Mouse (Mus musculus): Measurements from ENCODE around the gene Iqgap3. TPM values are rescaled to one million over a fixed set of nuclear protein-coding genes. Genes with fewer than 3 reads are reported as not detected.

The Iqgap3 gene
- total RNA-seq, 2 experiments from 2014 or later = 0.91 to 1.2 TPM

DNA sequence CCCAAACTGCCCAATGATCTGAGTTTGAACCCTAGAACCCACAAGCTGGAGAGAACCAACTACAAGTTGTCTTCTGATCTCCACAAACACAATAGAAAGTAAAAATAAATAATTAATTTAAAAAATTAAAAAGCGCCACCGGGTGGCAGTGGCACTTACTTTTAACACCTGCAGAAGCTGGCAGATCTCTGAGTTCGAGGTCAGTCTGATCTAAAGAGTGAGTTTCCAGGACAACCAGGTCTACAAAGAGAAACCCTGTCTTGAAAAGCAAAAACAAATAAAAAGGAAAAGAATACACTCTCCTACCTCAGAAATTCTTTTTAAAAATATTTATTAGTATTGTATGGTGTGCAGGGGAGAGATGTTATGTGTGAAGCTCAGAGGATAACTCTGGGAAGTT is 56.0 kb downstream of the Iqgap3 start:
- peak in 1 of 2 experiments; percentile 24 for DNase-seq (ENCODE audit: low spot score in 2 of 2)

DNA sequence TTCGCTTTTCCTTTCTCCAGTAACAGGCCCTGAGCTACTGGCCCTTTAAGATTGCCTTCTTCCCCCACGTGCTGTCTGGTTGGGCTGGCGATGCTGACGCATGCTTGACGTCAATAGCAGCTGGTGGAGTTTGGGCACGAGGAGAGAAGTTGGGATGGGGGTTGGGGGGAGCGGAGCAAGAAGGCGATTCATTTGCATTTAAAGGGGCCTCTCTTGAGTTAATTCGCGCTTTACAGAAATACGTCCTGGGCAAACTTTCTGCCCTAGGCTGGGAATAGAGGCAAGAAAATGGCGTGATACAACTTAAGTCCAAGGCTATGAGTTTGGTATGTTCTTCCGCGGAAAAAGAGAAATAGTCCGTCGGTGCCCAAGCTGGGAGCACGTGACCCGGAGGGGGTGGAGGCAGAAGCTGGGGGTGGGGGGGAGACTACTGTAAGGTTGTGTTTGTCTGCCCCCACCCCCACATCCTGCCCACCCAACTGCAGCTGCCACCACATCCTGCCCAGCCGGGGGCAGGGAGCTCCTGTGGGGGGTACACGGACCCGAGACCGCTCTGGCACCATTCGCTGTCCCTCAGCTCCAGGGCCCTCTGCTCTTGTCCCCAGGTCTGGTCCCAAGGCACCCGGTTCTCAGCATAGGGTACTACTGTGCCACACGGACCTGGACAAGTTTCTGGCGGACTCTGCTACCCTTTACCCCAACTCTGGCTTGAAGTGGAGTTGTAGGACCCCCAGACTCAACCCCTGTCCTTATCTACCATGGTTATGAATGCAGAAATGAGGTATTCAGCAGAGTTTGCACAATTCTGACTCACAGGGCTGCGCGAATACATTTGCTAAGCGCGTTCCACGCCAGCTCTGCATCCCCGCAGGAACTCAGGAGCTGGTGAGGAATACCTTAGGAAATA is 56.8 kb downstream of the Iqgap3 start:
- DNase-seq (ENCODE audit: low spot score in 2 of 2) = peak; percentile 93 to 98

DNA sequence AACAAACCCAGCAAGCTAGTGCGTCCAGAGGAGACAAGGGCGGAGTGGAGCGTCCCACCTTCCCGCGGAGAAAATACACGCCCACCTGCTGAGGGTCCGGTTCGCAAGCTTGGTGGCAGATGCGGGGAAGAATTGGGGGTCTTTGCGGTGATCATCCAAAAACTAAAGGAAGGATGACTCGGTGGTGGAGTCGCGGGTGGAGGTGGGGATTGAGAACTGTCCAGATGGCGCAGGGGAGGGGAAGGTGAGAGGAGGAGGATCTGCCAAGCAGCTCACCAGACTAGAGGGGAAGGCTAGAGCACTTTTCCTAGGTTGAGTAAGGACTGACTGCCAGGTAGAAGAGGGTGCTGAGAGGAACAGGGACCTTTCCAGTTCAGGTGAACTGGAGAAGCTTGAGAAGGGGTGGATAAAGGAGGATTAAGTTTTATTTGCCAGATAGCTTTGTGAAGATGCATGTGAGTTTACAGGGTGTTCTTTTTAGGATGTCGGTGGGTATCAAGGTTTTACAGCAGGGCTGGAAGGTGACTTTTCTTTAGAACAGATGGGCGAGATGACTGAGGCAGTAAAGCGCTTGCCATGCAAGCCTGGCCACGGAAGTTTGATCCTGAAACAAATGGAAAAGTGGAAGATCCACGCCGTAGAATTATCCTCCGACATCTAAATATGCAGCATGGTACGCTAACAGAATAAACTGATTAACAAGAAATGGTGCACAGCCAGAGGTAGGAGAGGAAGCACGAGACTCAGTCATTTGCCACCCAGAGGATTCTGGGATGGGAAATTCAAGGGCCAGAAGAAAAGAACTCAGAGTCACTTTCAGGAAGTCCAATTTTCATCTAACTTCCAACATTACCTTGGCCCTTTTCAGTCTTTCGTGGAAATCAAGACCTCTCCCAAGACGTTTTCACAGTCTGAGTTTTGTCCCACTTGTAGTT is 57.7 kb downstream of the Iqgap3 start:
- DNase-seq (ENCODE audit: low spot score in 2 of 2) = no peak

DNA sequence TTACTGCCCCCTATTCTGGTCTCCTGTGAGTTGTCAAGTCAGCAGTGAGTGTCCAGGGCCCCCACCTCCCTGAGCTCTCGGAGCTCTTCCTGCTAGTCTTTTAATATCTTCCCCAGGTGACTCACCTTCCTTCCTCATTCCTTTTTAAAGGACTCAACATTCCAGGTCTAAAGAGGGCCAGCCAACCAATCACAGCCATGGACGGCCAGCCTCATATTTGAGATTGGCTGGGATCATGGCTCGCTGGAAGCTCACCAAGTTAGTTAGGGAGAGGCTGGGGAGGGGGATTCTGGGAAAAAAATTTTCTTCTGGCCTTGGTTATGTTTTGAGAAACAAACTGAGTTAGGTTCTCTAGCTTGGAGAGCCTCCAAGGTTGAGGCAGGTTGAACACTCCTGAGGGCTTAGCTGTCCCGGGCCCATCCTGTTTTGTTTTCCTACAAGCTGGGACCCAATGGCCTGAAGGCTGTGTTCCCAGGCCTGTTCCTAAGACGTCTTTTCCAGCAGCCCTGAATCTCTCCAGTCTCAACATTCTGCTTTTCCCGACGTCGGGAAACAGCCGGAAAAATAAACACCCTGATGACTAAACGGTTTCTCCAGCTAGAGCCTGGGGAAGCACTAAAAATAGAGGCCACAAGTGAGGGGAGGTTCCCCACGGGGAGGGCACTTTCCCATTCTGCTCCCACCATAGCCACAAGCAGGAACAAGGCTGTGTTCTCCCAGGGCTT is 58.6 kb downstream of the Iqgap3 start:
- no peak for DNase-seq (ENCODE audit: low spot score in 2 of 2)

DNA sequence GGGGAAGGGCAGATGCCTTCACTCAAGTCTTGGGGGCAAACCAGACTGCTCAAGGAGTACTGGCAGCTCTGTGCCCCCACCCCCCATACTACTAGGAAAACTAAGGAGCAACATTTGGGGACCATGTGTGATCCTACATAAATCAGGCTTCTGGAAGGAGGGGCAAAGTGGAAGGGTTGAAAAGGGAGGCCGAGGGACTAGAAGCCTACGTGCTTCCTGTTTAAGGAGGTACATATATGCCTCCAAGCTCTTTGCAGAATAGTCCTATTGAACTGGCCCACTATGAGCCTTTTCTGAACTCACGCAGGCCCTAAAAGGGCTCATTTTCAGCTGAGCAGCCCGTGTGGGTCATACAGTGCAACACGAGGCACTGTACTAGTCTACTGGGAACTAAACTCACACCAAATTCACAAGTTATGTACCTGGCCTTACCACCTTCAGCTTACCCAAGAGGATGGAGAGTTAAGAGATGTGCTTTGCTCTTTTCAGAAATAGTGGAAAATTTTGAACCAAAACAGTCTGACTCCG is 59.2 kb downstream of the Iqgap3 start:
- DNase-seq (ENCODE audit: low spot score in 2 of 2) = no peak

DNA sequence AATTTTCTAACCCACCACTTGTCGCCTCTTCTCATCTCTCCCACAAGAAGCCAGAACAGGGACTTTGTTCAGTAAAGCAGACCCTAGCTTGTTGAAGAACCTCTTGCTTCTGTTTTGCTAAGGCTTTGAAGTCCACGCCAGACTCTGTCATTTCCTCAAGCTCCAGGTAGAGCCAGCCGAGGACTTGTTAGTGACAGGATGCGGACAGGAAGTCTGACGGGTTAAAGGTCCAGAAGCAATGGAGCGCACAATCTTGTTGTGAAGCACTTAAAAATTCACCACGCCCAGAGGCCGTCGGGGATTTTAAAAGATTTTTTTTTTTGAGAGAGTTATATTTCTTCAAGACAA is 59.6 kb downstream of the Iqgap3 start:
- no peak for DNase-seq (ENCODE audit: low spot score in 2 of 2)

DNA sequence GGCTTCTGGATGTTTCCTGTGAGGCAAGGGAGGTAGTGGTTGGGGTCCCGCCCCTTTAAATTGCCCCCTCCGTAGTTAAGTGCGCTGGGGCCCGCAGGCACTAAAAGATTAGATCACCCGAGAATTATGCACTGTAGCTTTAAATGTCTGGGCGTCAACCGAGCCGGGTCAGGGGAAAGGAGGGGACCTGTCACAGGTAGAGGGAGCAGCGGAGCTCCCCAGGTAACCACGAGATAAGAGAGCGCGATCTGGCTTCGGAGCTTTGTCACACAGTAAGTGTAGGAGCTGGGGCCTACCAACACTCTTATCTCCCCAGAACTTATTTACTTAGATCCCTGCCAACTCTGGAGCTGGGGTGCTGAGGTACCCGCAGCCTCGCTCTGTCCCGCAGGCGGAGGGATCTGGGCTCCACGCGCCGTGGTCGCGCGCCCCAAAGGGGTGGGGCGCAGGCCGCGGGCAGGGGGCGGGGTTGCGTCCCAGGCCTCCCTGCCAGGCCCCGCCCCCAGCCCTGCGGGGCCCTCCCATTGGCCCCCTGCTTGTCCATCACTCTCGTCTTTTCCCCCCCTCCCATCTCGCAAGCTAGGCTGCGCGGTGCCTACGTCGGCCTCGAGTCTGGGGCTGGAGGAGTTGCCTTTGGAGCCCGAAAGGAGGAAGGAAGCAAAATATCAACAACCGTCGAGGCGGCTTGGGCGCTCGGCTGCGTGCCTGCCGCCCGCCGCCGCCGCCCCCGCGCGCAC is 60.2 kb downstream of the Iqgap3 start, which contains the start of gene Mef2d:
Mef2d (plus strand) TSS at position 586 of the 737 bp plus-strand sequence.
- peak; percentile 91 to 96 for DNase-seq (ENCODE audit: low spot score in 2 of 2)

DNA sequence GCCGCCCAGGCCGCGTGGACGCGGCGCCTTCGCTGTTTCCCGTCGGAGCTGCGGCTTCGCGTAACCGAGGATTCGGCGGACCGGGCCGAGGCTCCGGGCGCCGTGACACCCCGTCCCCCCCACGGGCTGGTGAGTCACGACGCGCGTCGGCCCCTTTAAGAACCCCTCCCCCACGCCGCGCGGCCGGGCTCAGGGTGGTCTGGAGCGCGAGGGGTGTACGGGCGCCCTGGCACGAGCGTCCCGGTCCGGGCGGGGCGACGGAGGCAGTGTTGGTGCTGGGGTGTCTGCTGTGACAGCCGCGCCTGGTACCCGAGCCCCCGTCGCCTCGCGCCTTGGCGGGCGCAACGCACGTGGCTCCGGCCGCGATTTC is 60.8 kb downstream of the Iqgap3 start:
- peak in 1 of 2 experiments; percentile 68 for DNase-seq (ENCODE audit: low spot score in 2 of 2)

DNA sequence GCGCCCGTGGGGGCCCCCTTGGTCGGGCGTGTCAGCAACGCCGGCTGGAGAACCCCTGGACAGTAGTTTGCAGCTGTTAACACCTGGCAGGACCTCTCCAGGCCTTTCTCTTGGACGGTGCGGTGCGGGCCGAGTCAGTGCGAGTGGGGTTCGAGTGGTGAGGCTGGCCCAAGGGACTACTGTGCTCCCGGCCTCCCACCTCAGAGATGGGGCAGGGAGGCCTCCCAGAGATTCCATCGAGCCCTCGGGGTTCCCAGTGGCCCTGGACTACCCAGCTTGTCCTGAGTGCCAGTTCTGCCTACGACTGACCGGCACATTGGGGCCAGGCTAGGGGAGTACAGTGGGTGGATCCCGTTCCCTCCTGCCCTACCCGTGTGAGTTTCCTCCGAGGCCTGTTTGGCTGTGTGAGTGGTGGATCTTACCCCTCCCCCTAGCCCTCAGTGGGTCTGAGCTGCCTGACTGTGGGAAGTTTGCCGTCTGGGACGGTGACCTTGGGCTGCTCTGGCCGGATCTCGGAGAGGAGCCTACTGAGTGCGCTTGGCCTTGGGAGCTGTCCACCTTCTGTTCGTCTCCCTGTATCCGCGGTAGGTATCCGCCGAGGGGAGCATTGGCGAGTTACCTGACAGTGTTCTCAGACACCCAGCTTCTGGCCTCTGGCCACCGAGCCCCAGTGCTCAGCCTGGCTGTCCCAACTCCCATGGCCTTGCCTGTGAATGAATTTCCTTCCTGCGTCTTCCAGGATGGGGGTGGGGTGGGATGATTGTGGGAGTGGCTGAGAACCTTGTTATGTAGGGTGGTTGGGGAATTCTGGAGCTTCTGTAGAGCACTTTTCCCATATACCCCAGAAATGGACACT is 61.4 kb downstream of the Iqgap3 start:
- DNase-seq (ENCODE audit: low spot score in 2 of 2) = no peak

DNA sequence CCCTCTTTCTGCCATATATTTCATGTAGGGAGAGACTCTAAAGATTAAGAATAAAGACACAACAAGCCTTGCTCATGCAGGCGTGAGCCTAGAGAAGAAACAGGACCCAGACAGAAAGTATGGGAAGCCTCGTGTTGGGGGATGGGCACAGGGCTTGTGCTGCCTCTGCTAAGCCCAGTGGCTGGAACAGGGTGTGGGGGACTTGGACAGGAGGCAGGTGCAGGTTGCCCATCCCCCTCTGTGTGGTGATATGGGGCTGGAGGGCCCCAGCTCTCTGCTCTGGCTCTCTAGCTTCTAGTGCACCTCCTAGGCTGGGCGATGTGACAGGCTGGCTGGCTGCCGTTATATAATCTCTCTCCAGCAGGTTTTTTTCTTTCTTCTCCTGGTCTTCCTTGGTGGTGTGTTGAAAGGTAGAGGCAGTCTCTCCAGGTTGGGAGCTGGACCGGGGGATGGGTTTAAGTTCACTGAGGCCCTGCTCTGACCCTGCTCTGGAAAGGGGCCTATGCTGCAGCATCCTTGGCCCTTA is 62.3 kb downstream of the Iqgap3 start:
- DNase-seq (ENCODE audit: low spot score in 2 of 2) = no peak

DNA sequence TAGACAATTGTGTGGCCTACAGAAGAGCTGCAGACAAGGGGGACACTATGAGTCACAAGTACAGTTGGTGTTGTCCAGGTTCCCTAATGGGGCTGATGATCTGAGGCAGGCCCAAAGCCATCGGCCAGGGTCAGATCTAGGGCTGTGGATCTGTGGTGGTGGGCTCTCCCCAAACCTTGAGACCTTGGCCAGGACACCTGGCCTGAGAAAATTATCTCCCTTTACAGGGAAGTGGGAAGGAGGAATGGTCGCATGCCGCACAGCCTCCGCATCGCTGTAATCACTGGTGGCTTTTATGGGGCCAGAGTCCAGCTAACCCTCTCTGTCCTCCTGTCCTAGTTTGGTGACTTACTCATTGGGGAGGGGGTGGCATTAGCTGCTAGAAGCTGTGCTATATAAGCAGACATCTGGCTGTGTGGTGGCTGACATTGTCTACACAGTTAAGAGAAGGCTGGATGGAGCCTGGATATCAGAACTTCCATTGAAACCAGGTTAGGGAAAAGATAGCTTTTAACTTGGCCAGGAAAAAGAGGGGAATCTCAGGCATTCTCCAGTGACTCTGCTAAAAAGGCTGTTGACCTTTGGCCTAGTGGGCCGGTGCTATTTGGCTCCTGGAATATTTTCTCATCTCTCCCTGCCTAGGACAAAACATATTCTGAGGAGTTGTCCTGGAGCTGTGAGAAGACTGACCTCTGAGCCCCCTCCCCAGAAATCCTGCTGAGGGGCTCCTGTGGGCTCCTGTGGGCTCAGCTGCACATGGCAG is 63.1 kb downstream of the Iqgap3 start:
- no peak for DNase-seq (ENCODE audit: low spot score in 2 of 2)

DNA sequence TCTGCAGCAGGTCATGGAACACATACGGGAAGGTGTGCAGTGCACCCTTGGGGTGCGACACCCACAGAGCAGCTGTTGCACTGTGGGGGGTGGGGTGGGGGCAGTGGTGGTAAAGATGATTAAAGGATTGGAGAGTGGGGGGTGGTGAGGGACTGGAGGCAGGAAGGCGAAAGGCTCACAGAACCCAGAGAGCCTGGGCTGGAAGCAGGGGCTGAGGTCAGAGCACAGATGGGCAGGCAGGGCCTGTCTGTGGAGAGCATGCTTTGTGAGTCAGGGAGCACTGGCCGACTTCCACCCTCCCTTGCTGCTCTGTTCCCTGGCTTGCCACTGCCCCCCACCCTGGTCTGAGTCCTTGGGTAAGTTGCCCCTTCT is 63.6 kb downstream of the Iqgap3 start:
- DNase-seq (ENCODE audit: low spot score in 2 of 2) = no peak

DNA sequence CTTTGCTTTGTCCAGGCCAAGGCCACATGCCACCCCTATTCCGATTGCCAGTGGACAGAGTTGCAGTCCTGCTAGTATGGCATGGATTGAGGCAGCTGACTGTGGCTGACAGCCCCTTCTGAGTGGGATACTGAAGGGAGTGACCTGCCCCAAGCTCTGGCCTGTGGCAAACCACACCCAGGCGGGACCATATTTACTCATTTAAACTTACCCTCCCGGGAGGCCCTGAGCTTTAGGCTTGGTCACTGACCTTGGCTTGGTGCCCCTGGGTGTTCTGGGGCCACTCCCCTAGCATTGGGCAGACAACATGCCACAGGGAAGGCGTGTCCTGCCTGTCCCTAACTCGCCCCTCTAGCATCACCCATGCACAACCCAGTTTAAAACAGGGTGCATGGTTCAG is 64.2 kb downstream of the Iqgap3 start:
- DNase-seq (ENCODE audit: low spot score in 2 of 2) = no peak

DNA sequence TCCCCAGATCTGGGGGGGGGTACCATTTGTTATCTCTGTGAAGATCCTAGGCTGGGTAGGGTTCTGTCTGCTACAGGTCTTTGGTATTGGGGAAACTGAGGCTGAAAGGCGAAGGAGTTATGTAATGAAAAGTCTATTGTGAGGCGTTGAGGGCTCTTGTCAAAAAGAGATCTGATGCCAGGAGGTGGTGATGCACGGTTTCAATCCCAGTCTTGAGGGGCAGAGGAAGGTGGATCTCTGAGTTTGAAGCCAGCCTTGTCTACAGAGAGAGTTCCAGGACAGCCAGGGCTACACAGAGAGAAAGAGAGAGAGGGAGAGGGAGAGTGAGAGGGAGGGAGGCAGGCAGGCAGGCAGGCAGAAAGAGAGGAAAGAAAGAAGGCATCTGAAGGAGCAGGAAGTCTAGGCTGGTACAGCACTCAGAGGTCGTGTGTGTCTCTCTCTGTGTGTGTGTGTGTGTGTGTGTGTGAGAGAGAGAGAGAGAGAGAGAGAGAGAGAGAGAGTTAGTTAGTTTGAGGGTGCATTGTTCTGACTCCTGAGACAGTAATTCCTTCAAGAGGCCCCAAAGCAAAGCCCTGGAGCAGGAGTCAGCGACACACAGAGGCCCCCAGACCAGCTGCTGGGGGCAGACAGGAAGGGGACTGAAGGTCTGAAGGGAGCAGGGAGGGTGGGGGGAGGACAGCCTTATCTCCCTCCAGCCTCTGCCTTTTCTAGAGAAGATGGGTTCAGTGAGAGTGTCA is 64.8 kb downstream of the Iqgap3 start:
- DNase-seq (ENCODE audit: low spot score in 2 of 2) = peak in 1 of 2 experiments; percentile 12

DNA sequence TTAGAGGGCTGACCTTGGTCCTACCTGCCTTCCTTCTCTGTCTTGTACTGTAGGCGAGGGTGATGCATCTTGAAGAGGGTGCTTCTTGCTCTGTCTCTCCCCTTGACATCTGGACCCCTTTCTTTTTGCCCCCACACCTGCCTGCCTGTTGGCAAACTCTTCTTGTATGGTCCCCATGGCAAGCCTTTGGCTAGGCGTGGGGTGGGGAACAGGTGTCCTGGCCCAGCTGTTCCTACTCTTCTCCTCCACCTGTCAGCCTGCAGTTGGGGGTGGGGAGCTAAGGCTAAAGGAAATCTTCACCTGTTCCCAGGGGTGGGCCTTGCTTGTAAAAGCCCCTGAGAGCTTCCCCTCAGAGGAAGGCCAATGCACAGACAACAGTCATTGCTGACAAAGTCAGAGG is 65.7 kb downstream of the Iqgap3 start:
- peak in 1 of 2 experiments; percentile 1 for DNase-seq (ENCODE audit: low spot score in 2 of 2)

DNA sequence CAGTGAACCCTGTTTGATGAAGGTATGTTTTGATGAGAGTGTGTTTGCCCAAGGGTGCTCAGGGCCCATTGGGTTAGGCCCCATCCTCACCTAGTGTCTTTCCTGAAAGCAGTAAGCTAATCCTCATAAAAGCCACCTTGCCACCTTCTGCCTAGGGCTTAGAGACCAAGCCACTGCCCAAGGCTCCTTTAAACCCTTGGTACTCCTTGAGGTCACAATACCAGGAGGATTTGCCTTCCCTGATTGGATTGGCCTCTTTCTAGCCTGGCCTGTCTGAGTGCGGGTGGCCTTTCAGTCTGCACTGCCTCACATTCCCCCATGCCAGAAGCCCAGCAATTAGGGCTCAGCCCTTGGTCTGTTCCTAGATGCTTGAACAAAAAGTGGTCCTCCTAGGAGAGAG is 66.1 kb downstream of the Iqgap3 start:
- DNase-seq (ENCODE audit: low spot score in 2 of 2) = peak in 1 of 2 experiments; percentile 1

DNA sequence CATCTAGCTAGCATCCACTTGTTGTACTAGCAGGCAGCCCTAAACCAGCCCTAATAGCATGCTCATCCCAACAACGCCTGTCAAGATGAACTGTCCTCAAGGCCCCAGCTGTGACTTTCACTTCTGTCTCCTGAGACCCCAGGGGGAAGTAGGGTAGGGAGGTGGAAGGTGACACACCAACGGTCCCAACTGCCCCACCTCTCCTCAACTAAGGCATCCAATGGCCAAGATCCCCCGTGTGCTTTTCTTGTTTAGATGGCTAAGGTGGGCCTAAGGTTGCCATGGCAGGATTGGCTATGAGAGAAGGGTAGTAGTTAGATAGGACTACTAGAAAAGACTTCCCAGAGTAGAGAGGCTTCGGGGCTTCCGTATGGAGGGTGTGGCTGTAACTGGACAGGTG is 66.6 kb downstream of the Iqgap3 start:
- peak in 1 of 2 experiments; percentile 9 for DNase-seq (ENCODE audit: low spot score in 2 of 2)

All from layer of hippocampus, postnatal 14 days (tissue).